Mouse (Mus musculus): Measurements from ENCODE around the gene Thsd1. TPM values are rescaled to one million over a fixed set of nuclear protein-coding genes. Genes with fewer than 3 reads are reported as not detected.

Thsd1 gene
- polyA plus RNA-seq (2017; shearing (Covaris generic)) = under 1 TPM in 2 of 3 experiments, not detected in 1; 0.11 to 0.71 TPM

DNA sequence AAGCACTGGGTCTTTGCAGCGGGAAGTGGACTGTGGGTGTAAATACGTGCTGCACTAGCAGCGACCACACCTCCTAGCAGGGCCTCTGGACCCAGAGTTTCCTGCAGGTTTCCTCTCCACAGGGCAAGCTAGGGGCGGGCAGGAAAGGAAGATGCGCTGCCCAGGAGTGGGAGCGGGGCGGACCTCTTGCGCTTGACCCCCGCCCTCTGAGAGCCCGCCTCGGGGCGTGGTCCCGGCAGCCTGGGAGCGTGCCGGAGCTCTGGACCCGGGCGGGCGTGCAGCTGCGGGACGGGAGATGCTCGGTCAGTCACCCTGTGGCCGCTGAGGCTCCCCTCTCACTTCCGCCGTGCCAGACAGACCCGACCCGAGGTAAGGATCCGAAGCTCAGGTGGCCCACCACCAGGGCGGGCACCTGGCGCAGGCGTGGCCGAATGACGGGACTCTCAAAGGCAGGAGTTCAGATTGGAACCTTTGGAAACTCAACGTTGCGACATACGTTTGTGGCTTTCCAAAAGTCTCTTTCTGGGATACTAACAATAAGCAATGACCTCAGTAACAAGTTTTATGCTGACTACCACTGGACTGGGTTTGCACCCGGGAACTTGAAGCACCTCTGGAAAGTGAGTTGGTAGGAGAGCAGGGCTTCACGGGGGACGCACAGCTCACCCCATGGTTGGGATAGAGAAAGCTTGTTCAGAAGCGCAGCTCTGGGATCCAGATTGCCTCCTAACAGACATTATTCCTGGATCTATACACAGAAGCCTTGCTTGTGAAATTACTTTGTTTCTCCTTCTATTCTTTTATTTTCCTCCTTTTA is at the start of gene Thsd1:
Gene Thsd1 (plus strand): TSS at position 253 of the 817 bp plus-strand sequence.
- peak; percentile 53 for ATAC-seq

- ATAC-seq = peak; percentile 20
Observed at GRCm38 (mm10) chr8:22184884-22185283, 42.2 kb upstream of the Thsd1 start.

GRCm38 (mm10) chr8:22185431-22186397 is 41.4 kb upstream of the Thsd1 start, which contains the start of gene Ckap2:
Ckap2 (minus strand) TSS chr8:22185819.
- ATAC-seq = peak; percentile 96

- peak; percentile 86 for ATAC-seq
Observed at GRCm38 (mm10) chr8:22192660-22193431, 34.3 kb upstream of the Thsd1 start, which contains the start of gene Vps36. Vps36 (plus strand) TSS chr8:22192809.

- peak; percentile 55 for ATAC-seq
Observed at GRCm38 (mm10) chr8:22193432-22194010, 33.6 kb upstream of the Thsd1 start.

DNA sequence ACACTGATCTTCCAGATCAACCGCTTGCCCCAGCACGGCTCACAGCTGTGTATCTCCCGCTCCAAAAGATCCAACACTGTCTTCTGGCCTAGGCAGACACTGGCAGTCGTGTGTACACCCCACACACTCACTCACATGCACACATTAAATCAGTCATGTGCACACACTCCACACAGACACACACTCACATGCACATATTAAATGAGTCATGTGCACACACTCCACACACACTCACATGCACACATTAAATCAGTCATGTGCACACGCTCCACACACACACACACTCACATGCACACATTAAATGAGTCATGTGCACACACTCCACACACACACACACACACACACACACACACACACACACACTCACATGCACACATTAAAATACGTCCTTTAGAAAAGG is 29.2 kb upstream of the Thsd1 start:
- no peak for ATAC-seq

DNA sequence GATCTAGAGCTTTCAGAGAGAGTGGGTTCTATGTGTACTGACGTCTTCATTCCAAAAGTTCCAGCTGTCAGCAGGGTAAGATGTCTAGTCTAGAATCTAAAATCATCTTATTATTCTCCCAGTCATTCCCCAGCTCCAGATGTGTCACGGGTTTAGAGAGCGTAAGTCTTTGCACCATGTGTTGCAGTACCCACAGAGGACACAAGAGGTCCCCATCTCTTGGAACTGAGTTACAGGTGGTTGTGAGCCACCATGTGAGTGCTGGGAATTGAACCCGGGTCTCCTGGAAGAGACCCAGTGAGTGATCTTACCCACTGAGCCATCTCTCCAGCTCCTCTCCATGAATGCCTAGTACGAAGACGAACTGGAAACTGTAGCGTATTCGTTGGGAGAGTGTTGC is 27.6 kb upstream of the Thsd1 start:
- ATAC-seq = no peak

GRCm38 (mm10) chr8:22207535-22207934 is 19.6 kb upstream of the Thsd1 start:
- no peak for ATAC-seq

GRCm38 (mm10) chr8:22209012-22209411 is 18.1 kb upstream of the Thsd1 start:
- no peak for ATAC-seq

DNA sequence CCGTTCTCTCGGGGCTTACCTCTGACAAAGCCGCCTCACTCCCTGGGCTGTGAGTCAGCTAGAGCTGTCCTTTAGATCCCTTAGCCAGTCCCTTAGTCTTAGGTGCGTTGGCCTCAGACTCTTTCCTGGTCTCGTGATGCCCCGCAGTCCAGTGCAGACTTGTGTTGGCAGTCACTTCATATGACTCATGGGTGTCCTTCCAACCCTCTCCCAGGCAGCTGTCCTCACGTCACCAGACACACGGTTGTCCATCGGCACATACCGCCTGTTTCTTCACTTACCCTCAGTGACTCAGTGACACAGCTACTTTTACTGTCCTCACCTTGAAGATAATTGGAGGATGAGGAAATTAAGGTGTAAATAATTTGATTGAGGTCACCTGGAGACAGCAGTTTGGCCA is 12.3 kb upstream of the Thsd1 start:
- ATAC-seq = no peak

DNA sequence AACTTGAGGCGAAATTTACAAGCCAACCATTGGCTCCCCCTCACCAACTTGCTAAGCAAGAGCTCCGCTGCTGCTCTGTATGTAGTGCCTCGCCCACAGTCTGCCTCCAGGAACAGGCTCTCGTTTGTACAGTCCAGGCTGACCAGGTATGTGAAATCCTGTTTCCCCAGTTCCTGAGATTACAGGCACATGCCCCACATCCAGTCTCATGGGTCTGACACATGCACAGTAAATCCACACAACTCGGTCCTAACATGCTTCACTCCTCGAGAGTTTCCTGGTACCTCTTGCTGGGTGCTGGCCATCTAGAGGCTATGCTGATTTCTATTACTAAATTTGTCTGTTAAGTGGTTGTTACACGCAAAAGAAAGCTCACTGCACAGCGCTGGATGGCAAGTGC is 752 bp upstream of the Thsd1 start:
- ATAC-seq = no peak

- peak; percentile 32 for ATAC-seq
Observed at GRCm38 (mm10) chr8:22228621-22229020, 1.5 kb downstream of the Thsd1 start.

DNA sequence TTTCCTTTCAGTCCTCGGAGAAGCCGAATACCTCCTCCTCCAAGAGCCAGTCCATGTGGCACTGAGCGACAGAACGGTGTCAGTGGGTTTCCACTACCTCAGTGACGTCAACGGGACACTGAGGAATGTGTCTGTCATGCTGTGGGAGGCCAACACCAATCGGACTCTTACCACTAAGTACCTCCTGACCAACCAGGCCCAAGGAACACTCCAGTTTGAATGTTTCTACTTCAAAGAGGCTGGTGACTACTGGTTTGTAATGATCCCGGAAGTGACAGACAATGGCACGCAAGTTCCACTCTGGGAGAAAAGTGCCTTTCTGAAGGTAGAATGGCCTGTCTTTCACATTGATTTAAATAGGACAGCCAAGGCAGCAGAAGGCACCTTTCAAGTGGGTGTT is 15.9 kb downstream of the Thsd1 start:
- no peak for ATAC-seq

DNA sequence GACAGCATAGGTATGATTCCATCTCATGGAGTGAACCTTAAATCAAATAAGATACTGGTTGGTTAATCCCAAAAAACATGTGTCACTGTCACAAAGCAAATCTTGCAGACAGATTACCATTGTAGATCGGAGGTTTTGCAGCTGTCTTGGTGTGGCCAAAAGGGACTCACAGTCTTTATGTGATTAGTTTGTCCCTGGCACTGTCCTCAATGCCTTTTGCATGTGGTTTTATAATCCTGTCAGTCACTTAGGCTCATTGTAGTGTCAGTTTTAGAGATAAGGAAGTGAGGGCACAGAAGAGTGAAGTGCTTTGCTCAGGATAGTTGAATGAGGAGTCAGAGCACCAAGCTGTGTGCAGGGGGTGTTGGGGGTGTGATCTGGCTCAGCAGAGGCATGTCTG is 18.6 kb downstream of the Thsd1 start:
- no peak for ATAC-seq

DNA sequence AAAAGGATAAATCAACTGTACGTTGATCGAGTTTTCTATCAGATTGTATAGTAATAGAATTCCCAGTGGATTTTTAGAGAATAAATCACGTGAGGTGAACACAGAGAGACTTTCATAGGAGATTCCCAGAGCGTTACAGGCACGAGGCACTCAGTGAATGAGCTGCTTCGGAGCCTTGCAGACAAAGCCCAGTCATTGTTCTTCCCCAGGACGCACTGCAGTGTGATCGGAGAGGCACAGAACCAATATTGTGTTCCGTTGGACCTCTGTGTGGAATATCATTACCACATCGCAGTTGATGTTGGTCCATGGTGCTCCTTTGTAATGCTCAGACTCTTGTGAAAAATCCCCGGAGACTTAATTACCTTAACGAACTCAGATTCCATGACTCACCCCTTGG is 20.8 kb downstream of the Thsd1 start:
- no peak for ATAC-seq

GRCm38 (mm10) chr8:22249080-22249479 is 22.0 kb downstream of the Thsd1 start:
- ATAC-seq = no peak

DNA sequence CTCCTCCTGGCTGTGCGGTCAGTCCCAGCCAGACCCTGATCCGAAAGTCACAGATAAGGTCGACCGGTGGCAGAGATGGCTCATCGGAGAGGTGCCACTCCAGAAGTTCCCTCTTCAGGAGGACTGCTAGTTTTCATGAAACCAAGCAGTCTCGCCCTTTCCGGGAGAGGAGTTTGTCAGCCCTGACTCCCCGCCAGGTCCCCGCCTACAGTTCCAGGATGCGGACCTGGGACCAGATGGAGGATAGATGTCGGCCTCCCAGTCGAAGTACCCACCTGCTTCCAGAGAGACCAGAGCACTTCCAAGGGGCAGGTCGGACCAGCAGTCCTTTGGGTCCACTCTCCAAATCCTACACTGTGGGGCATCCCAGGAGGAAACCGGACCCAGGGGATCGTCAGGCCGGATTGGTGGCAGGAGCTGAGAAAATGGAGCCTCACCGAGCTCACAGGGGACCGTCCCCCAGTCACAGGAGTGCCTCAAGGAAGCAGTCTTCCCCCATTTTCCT is 31.9 kb downstream of the Thsd1 start:
- no peak for ATAC-seq

DNA sequence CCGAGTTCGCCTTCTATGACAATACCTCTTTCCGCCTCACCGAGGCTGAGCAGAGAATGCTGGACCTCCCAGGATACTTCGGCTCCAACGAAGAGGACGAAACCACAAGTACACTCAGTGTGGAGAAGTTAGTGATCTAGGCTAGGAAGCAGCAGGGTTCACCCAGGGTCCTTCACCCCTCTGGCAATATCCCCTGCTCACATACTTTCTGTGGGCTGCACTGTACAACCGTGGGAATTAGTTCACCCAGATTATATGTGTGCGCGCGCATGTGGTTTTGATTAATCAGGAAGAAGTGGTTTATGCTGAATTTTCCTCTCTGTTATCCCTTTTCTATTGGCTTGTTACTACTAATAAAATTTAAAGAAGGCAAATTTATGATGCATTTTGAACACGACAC is 32.4 kb downstream of the Thsd1 start:
- ATAC-seq = no peak

DNA sequence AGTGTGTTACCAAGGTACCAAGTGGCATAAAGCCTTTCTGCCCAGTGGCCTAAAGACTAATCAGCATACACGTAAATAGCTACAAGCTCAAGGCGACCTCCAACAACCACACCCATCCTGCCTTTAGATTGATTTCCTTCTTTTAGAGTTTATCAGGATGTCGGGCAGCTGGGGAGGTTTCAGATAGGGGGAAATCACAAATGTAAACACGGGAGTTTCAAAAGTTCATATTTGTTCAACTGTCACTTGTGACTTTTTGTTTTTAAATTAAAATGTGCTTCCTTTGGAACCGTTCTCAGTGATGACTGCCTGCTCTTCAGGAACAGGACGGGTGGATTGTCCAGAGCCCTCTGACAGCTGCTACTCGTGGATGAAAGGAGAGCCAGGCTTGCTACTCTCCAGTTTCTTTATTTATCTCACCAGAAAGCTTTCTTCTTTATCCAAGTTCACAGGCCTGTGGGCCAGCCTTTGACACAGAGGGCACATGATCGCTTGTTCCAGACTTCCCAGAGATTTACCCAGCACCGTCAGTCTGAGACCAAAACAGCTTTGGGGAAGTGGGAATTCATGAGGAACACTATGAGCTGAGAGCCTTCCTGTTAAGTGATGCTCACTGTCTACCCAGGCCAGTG is 33.1 kb downstream of the Thsd1 start:
- ATAC-seq = no peak

DNA sequence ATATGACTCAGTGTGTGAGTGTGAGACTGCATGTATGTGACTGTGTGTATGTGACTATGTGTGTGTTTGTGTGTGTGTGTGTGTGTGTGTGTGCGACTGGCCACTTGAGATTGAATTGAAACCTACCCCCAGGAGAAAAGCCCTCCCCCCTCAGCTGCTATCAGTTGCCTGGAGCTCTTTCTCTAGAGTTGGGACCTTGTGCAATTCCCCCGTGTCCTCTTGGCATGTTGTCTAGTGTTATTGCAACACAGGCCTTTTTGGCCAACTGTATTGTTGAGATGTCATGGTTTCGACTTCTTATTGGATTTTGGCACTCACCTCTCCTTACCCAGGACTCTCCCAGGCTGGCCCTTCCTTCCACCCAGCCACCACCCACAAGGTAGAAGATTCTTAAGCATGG is 35.2 kb downstream of the Thsd1 start:
- no peak for ATAC-seq

DNA sequence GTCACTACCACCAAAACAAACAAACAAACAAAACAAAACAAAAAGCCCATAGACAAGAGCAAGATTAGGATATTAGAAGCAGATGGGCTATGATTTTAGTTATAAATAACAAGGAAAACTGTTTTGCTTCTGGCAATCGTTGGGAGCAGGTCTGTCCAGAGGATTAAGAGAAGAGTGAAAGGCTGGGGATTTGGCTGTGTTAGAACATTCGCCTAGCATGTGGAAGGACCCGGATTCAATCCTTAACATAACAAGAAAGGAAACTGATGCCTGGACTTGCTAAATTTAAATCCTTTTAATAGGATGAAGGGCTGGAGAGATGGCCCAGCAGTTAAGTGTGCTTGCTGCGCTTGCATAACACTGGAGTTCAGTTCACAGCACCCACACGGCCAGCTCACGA is 37.2 kb downstream of the Thsd1 start:
- no peak for ATAC-seq
